Mouse (Mus musculus): ENCODE results near the gene Ntm. TPM values are rescaled to one million over a fixed set of nuclear protein-coding genes. Genes with fewer than 3 reads are reported as not detected.

Ntm gene
- total and polyA plus RNA-seq, 3 experiments = not detected

DNA sequence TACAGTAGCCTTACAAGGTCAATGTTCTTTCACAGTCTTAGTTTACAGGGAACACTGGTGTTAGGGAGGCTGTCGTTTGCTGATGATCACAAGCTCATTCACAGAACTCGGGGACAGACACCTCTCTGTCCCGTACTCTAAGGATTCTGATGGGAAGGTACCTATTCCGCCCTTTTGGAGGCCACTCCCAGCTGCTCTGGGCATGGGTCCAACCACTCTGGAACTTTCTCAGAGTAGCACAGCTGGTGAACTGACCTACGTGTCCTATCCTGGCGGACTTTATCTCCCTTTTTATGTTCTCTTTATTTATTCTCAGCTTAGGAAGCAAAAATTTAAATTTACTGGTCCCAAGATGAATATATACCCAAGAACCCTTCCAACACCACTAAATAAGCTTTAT, 280.7 kb downstream of the Ntm start:
- DNase-seq (ENCODE audit: low read depth, low spot score) = no peak

GRCm38 (mm10) chr9:29680677-29681076, 282.3 kb downstream of the Ntm start:
- TF ChIP-seq MYC (IDR thresholded peaks at IDR 0.05; ENCODE audit: low read depth, low read length) (no peak), TBP (IDR thresholded peaks at IDR 0.05; ENCODE audit: low read depth, low read length) (no peak), SMC3 (IDR thresholded peaks at IDR 0.05; ENCODE audit: low read depth, low read length) (no peak), MAX (IDR thresholded peaks at IDR 0.05; ENCODE audit: low read length) (no peak), ZMIZ1 (IDR thresholded peaks at IDR 0.05; ENCODE audit: low read depth, low read length) (no peak), MXI1 (IDR thresholded peaks at IDR 0.05; ENCODE audit: low read depth, low read length) (no peak)

More for the DNA sequence above, 280.7 kb downstream of the Ntm start:
- no peak overlapping the region for H3K4me3 ChIP-seq (ENCODE audit: control insufficient read depth in 1 of 2, insufficient read depth in 1 of 2, low read depth in 2 of 2, low read length in 2 of 2)
- TF ChIP-seq ETS1 (IDR thresholded peaks at IDR 0.05; ENCODE audit: low read depth, low read length) (no peak), ZKSCAN1 (IDR thresholded peaks at IDR 0.05; ENCODE audit: low read depth, low read length) (no peak), HCFC1 (IDR thresholded peaks at IDR 0.05; ENCODE audit: low read depth, low read length) (no peak), TCF12 (IDR thresholded peaks at IDR 0.05; ENCODE audit: low read depth, low read length) (no peak), RAD21 (IDR thresholded peaks at IDR 0.05; ENCODE audit: low read depth, low read length) (no peak), MEF2A (IDR thresholded peaks at IDR 0.05; ENCODE audit: extremely low read depth, insufficient replicate concordance, low read depth, low read length, poor library complexity, severe bottlenecking) (no peak), MAFK (IDR thresholded peaks at IDR 0.05; ENCODE audit: borderline replicate concordance, low read depth, low read length) (no peak), USF2 (IDR thresholded peaks at IDR 0.05; ENCODE audit: borderline replicate concordance in 1 of 2, insufficient read depth in 1 of 2, low read depth in 1 of 2, low read length in 2 of 2) (no peak)
- no peaks in the 10 kb centered on the region for H3K27me3 ChIP-seq (ENCODE audit: control insufficient read depth in 1 of 2, insufficient read depth in 2 of 2, low read length in 2 of 2)
- H3K9me3 ChIP-seq (replicated peaks; ENCODE audit: insufficient read depth, low read length) = no peaks in the 10 kb centered on the region
- no peaks in the 10 kb centered on the region for H3K36me3 ChIP-seq (ENCODE audit: control insufficient read depth in 1 of 2, insufficient read depth in 2 of 2, low read length in 2 of 2)
- no peaks in the 10 kb centered on the region for H3K79me2 ChIP-seq (ENCODE audit: control insufficient read depth, insufficient read depth, low read length, poor library complexity)
- no peaks in the 10 kb centered on the region for H3K4me1 ChIP-seq (ENCODE audit: control insufficient read depth in 1 of 2, insufficient read depth in 2 of 2, low read length in 2 of 2)
- H3K9ac ChIP-seq (ENCODE audit: control insufficient read depth, low read depth, low read length, poor library complexity, severe bottlenecking) = no peak overlapping the region
- H3K27ac ChIP-seq (ENCODE audit: control insufficient read depth, low read depth, low read length) = no peak overlapping the region

GRCm38 (mm10) chr9:29673911-29674310, 289.0 kb downstream of the Ntm start:
- Histone ChIP-seq H3K36me3 (ENCODE audit: control insufficient read depth in 1 of 2, insufficient read depth in 2 of 2, low read length in 2 of 2) (no peaks in the 10 kb centered on the region), H3K9ac (ENCODE audit: control insufficient read depth, low read depth, low read length, poor library complexity, severe bottlenecking) (no peak overlapping the region), H3K9me3 (replicated peaks; ENCODE audit: insufficient read depth, low read length) (no peaks in the 10 kb centered on the region), H3K27ac (ENCODE audit: control insufficient read depth, low read depth, low read length) (no peak overlapping the region), H3K27me3 (ENCODE audit: control insufficient read depth in 1 of 2, insufficient read depth in 2 of 2, low read length in 2 of 2) (no peaks in the 10 kb centered on the region), H3K4me3 (ENCODE audit: control insufficient read depth in 1 of 2, insufficient read depth in 1 of 2, low read depth in 2 of 2, low read length in 2 of 2) (no peak overlapping the region), H3K79me2 (ENCODE audit: control insufficient read depth, insufficient read depth, low read length, poor library complexity) (no peaks in the 10 kb centered on the region), H3K4me1 (ENCODE audit: control insufficient read depth in 1 of 2, insufficient read depth in 2 of 2, low read length in 2 of 2) (no peaks in the 10 kb centered on the region)
- DNase-seq (ENCODE audit: low read depth, low spot score) = no peak
- no peak for TF ChIP-seq EP300 (IDR thresholded peaks at IDR 0.05; ENCODE audit: low read depth in 1 of 2, low read length in 2 of 2)
- no peak for TF ChIP-seq UBTF (IDR thresholded peaks at IDR 0.05; ENCODE audit: borderline replicate concordance, insufficient read depth, low read depth, low read length)
- TF ChIP-seq ZNF384 (IDR thresholded peaks at IDR 0.05; ENCODE audit: low read depth, low read length) = no peak
- TF ChIP-seq GATA1 (IDR thresholded peaks at IDR 0.05; ENCODE audit: low read depth, low read length) = no peak
- TF ChIP-seq RAD21 (IDR thresholded peaks at IDR 0.05; ENCODE audit: low read depth, low read length) = no peak
- no peak for TF ChIP-seq MYB (IDR thresholded peaks at IDR 0.05; ENCODE audit: low read depth, low read length)
- no peak for TF ChIP-seq SMC3 (IDR thresholded peaks at IDR 0.05; ENCODE audit: low read depth, low read length)

More at GRCm38 (mm10) chr9:29680677-29681076, 282.3 kb downstream of the Ntm start:
- Histone ChIP-seq H3K27me3 (ENCODE audit: control insufficient read depth in 1 of 2, insufficient read depth in 2 of 2, low read length in 2 of 2) (no peaks in the 10 kb centered on the region), H3K4me1 (ENCODE audit: control insufficient read depth in 1 of 2, insufficient read depth in 2 of 2, low read length in 2 of 2) (no peaks in the 10 kb centered on the region), H3K9me3 (replicated peaks; ENCODE audit: insufficient read depth, low read length) (no peaks in the 10 kb centered on the region), H3K36me3 (ENCODE audit: control insufficient read depth in 1 of 2, insufficient read depth in 2 of 2, low read length in 2 of 2) (no peaks in the 10 kb centered on the region), H3K27ac (ENCODE audit: control insufficient read depth, low read depth, low read length) (no peak overlapping the region), H3K79me2 (ENCODE audit: control insufficient read depth, insufficient read depth, low read length, poor library complexity) (no peaks in the 10 kb centered on the region), H3K9ac (ENCODE audit: control insufficient read depth, low read depth, low read length, poor library complexity, severe bottlenecking) (no peak overlapping the region), H3K4me3 (ENCODE audit: control insufficient read depth in 1 of 2, insufficient read depth in 1 of 2, low read depth in 2 of 2, low read length in 2 of 2) (no peak overlapping the region)
- DNase-seq (ENCODE audit: low read depth, low spot score) = no peak

Measured in MEL (cell line).